Mouse (Mus musculus) bone marrow macrophage, adult 2 months (primary cell): ENCODE results near the gene Slc22a20. TPM values are rescaled to one million over a fixed set of nuclear protein-coding genes. Genes with fewer than 3 reads are reported as not detected.

Experiments
- H3K27ac ChIP-seq: 2 replicates; pipeline ENCODE4 v1.5.1; 2012; ENCODE audit warnings: low read depth, low read length; ENCODE audit not compliant: insufficient read depth
- H3K4me1 ChIP-seq: 2 replicates; pipeline ENCODE4 v1.6.1; 2012; ENCODE audit warnings: low read length; ENCODE audit not compliant: control insufficient read depth, insufficient read depth
- H3K4me3 ChIP-seq: 2 replicates; pipeline ENCODE4 v1.5.1; 2012; ENCODE audit warnings: mild to moderate bottlenecking, low read length, moderate library complexity; ENCODE audit not compliant: insufficient read depth
- CTCF ChIP-seq: IDR thresholded peaks from 2 replicates; pipeline ENCODE4 v1.5.1; 2012; ENCODE audit warnings: low read depth, mild to moderate bottlenecking, low read length, moderate library complexity
- POLR2A ChIP-seq: IDR thresholded peaks from 2 replicates; pipeline ENCODE4 v1.6.1; 2012; ENCODE audit warnings: mild to moderate bottlenecking, low read depth, low read length, borderline replicate concordance
- polyA plus RNA-seq: library from polyadenylated mRNA; stranded (reverse); fragments of >200 nt; gene quantifications from 2 replicates; pipeline ENCODE4 v1.2.4, GENCODE M21; 2012; ENCODE audit not compliant: missing spikeins, insufficient read depth, insufficient read length

Slc22a20 gene
- polyA plus RNA-seq, 1 experiment, result not detected

- Histone ChIP-seq H3K27ac (no peak overlapping the region), H3K4me1 (peaks cover 8% of the 10 kb centered on the region), H3K4me3 (peak overlapping the region; percentile 60)
- no peak for TF ChIP-seq POLR2A
- no peak for TF ChIP-seq CTCF
Observed at GRCm38 (mm10) chr19:6014991-6015510, 29.1 kb upstream of the Slc22a20 start.

- H3K27ac ChIP-seq, result no peak overlapping the region
- TF ChIP-seq CTCF (no peak), POLR2A (no peak)
- peaks cover 8% of the 10 kb centered on the region for H3K4me1 ChIP-seq
- no peak overlapping the region for H3K4me3 ChIP-seq
Observed at GRCm38 (mm10) chr19:6013691-6014090, 27.7 kb upstream of the Slc22a20 start.

GRCm38 (mm10) chr19:6009137-6009536 lies 23.2 kb upstream of the Slc22a20 start:
- H3K4me3 ChIP-seq, result no peak overlapping the region
- TF ChIP-seq CTCF, result no peak
- TF ChIP-seq POLR2A, result no peak
- 0 out of 2 replicates have a peak, but pooled peaks cover 3% of the 10 kb centered on the region for H3K4me1 ChIP-seq
- no peak overlapping the region for H3K27ac ChIP-seq

GRCm38 (mm10) chr19:6007013-6007412 lies 21.1 kb upstream of the Slc22a20 start:
- Histone ChIP-seq H3K4me1 (0 out of 2 replicates have a peak, but pooled peaks cover 3% of the 10 kb centered on the region), H3K27ac (no peak overlapping the region), H3K4me3 (no peak overlapping the region)
- TF ChIP-seq POLR2A (no peak), CTCF (no peak)

GRCm38 (mm10) chr19:6005541-6005940 lies 19.6 kb upstream of the Slc22a20 start:
- TF ChIP-seq POLR2A, result no peak
- TF ChIP-seq CTCF, result no peak
- Histone ChIP-seq H3K4me3 (no peak overlapping the region), H3K4me1 (0 out of 2 replicates have a peak, but pooled peaks cover 3% of the 10 kb centered on the region), H3K27ac (no peak overlapping the region)

GRCm38 (mm10) chr19:5999969-6000368 lies 14.0 kb upstream of the Slc22a20 start:
- Histone ChIP-seq H3K4me3 (no peak overlapping the region), H3K27ac (no peak overlapping the region), H3K4me1 (peaks cover 6% of the 10 kb centered on the region)
- TF ChIP-seq POLR2A, result no peak
- no peak; the same call in 1 of the 2 replicates for TF ChIP-seq CTCF

GRCm38 (mm10) chr19:5998180-5998579 lies 12.2 kb upstream of the Slc22a20 start:
- no peak overlapping the region for H3K27ac ChIP-seq
- H3K4me1 ChIP-seq, result peaks cover 6% of the 10 kb centered on the region
- TF ChIP-seq CTCF, result no peak
- no peak for TF ChIP-seq POLR2A
- no peak overlapping the region for H3K4me3 ChIP-seq

GRCm38 (mm10) chr19:5994711-5995110 lies 8.8 kb upstream of the Slc22a20 start:
- TF ChIP-seq CTCF, result no peak
- TF ChIP-seq POLR2A, result no peak
- H3K27ac ChIP-seq, result no peak overlapping the region
- H3K4me3 ChIP-seq, result no peak overlapping the region
- H3K4me1 ChIP-seq, result peaks cover 17% of the 10 kb centered on the region

GRCm38 (mm10) chr19:5992012-5992411 lies 6.1 kb upstream of the Slc22a20 start:
- Histone ChIP-seq H3K4me1 (peaks cover 28% of the 10 kb centered on the region), H3K27ac (no peak overlapping the region), H3K4me3 (no peak overlapping the region)
- TF ChIP-seq CTCF, result no peak
- no peak for TF ChIP-seq POLR2A

- Histone ChIP-seq H3K27ac (no peak overlapping the region), H3K4me1 (peaks cover 28% of the 10 kb centered on the region), H3K4me3 (no peak overlapping the region)
- TF ChIP-seq POLR2A (no peak), CTCF (no peak)
Observed at GRCm38 (mm10) chr19:5991467-5991866, 5.5 kb upstream of the Slc22a20 start.

GRCm38 (mm10) chr19:5990921-5991320 lies 5.0 kb upstream of the Slc22a20 start:
- Histone ChIP-seq H3K4me3 (no peak overlapping the region), H3K27ac (no peak overlapping the region), H3K4me1 (peaks cover 28% of the 10 kb centered on the region)
- TF ChIP-seq CTCF (no peak), POLR2A (no peak)
